Mouse (Mus musculus): ENCODE data around the gene Pitpnc1.

DNA sequence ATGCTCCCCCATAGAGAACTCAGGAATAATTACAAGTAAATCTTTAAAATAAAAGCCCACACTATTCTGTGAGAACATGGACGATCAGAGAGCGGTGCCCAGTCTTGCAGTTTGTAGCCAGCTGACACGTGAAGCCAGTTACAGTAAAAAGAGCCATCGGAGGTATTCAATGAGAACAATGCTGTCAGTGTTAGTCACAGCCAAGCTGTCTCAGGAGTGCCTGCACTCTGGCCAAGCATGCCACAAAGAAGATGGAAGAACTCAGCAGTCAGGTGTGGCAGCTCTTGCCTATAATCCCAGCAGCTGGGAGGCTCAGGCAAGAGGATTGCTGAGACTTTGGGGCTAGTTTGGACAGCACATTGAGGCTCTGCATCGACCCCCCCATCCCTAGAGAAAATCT is 111.8 kb downstream of the Pitpnc1 start:
- no peak for TF ChIP-seq CTCF (IDR thresholded peaks at IDR 0.05; ENCODE audit: control insufficient read depth, insufficient read depth, insufficient read length)
- TF ChIP-seq MYOD1 (IDR thresholded peaks at IDR 0.05; ENCODE audit: control insufficient read depth, insufficient read length, low read depth): no peak

Measured in C2C12 (cell line).